Mouse (Mus musculus) lung, adult 2 months (tissue): Measurements from ENCODE around the gene Trp53bp2.

ENCODE experiments used
- CTCF ChIP-seq: fragments of 200-500 bp; IDR thresholded peaks from 2 replicates; pipeline ENCODE4 v1.5.1; 2011; ENCODE audit warnings: mild to moderate bottlenecking, low read length, control low read depth; ENCODE audit not compliant: insufficient read depth
- POLR2A ChIP-seq: fragments of 200-500 bp; IDR thresholded peaks from 2 replicates; pipeline ENCODE4 v1.6.1; 2011; ENCODE audit warnings: low read depth, mild to moderate bottlenecking, control low read depth, low read length, borderline replicate concordance; ENCODE audit errors: extremely low read depth

GRCm38 (mm10) chr1:182465978-182466377, 57.0 kb downstream of the Trp53bp2 start:
- TF ChIP-seq CTCF (peak; percentile 34; the same call in 1 of the 2 replicates), POLR2A (no peak)
